16 mouse cellular contexts compared by ENCODE assay signal in genomic region chr7:71223513-71224319, GRCm38 (mm10).
A peak's percentile ranks its signal among the peaks of the same experiment; 100 is the strongest.
DNase-seq lines count a peak whose midpoint lies in the region; ATAC-seq and TF ChIP-seq lines count a peak whose summit lies in the region.
"Had no signal": no experiment of that assay in that cellular context is flagged by ENCODE, and none has a peak within 500 bp of the region (broad histone marks: within the 10 kb centered on the region; RNA-seq: fewer than 3 reads in every experiment).

No protein-coding gene starts in this region.

- no peak for TF ChIP-seq CTCF in hindbrain, postnatal 0 days (IDR thresholded peaks at IDR 0.05; ENCODE audit: low read depth)
- no peak for TF ChIP-seq CTCF in kidney, postnatal 0 days (IDR thresholded peaks at IDR 0.05; ENCODE audit: low read depth)

- no peak overlapping the region for H3K27ac ChIP-seq in hindbrain, postnatal 0 days
- no peak overlapping the region for H3K27ac ChIP-seq in hindbrain, embryonic 14.5 days
- no peak overlapping the region; the same call in 1 of the 2 replicates for H3K27ac ChIP-seq in intestine, embryonic 14.5 days (ENCODE audit: low read depth)
- H3K27ac ChIP-seq in kidney, postnatal 0 days, result peak overlapping the region; percentile 78
- H3K27ac ChIP-seq in forebrain, embryonic 11.5 days (ENCODE audit: low read depth, low read length), result no peak overlapping the region
- H3K27ac ChIP-seq: embryonic facial prominence, embryonic 10.5 days; heart, adult 2 months; hindbrain, embryonic 10.5 days had no signal

- H3K4me2 ChIP-seq in hindbrain, postnatal 0 days (ENCODE audit: low read depth, low read length), result no peak overlapping the region
- H3K4me2 ChIP-seq in hindbrain, embryonic 14.5 days (replicated peaks), result no peak overlapping the region
- H3K4me2 ChIP-seq in intestine, embryonic 14.5 days (ENCODE audit: low read length), result peak overlapping the region; percentile 44
- H3K4me2 ChIP-seq in kidney, postnatal 0 days (ENCODE audit: low read length), result peak overlapping the region; percentile 44; the same call in 1 of the 2 replicates
- H3K4me2 ChIP-seq in forebrain, embryonic 11.5 days (ENCODE audit: low read depth, low read length, severe bottlenecking), result no peak overlapping the region

- no peaks in the 10 kb centered on the region for H3K27me3 ChIP-seq in hindbrain, postnatal 0 days (ENCODE audit: insufficient read depth, low read length)
- no peaks in the 10 kb centered on the region for H3K27me3 ChIP-seq in hindbrain, embryonic 14.5 days (ENCODE audit: control insufficient read depth, insufficient read depth, low read length)
- no peaks in the 10 kb centered on the region for H3K27me3 ChIP-seq in intestine, embryonic 14.5 days (replicated peaks; ENCODE audit: control insufficient read depth, insufficient read depth, low read length)
- H3K27me3 ChIP-seq in kidney, postnatal 0 days (ENCODE audit: insufficient read depth, low read length), result no peaks in the 10 kb centered on the region
- no peaks in the 10 kb centered on the region for H3K27me3 ChIP-seq in forebrain, embryonic 11.5 days (ENCODE audit: control insufficient read depth, insufficient read depth, low read length)

- no peak overlapping the region for H3K9ac ChIP-seq in hindbrain, postnatal 0 days (replicated peaks; ENCODE audit: low read length)
- H3K9ac ChIP-seq in hindbrain, embryonic 14.5 days, result no peak overlapping the region
- no peak overlapping the region for H3K9ac ChIP-seq in intestine, embryonic 14.5 days (ENCODE audit: low read length)
- no peak overlapping the region for H3K9ac ChIP-seq in kidney, postnatal 0 days (ENCODE audit: low read depth, low read length)
- no peak overlapping the region for H3K9ac ChIP-seq in forebrain, embryonic 11.5 days (ENCODE audit: low read length)

- no peak overlapping the region for H3K4me3 ChIP-seq in hindbrain, postnatal 0 days (ENCODE audit: low read length)
- H3K4me3 ChIP-seq in hindbrain, embryonic 14.5 days (replicated peaks; ENCODE audit: low read length), result no peak overlapping the region
- no peak overlapping the region for H3K4me3 ChIP-seq in intestine, embryonic 14.5 days (ENCODE audit: low read depth, low read length)
- H3K4me3 ChIP-seq in kidney, postnatal 0 days (replicated peaks; ENCODE audit: low read depth, low read length), result no peak overlapping the region
- no peak overlapping the region for H3K4me3 ChIP-seq in forebrain, embryonic 11.5 days (ENCODE audit: low read depth, low read length)
- H3K4me3 ChIP-seq: embryonic facial prominence, embryonic 10.5 days; heart, adult 2 months; hindbrain, embryonic 10.5 days; myocyte had no signal

- 83% methylated on average over 17 of the region's 17 CpGs for WGBS in hindbrain, postnatal 0 days
- WGBS in hindbrain, embryonic 14.5 days, result 84% methylated on average over 17 of the region's 17 CpGs
- WGBS in intestine, embryonic 14.5 days, result 39% methylated on average over 17 of the region's 17 CpGs
- WGBS in kidney, postnatal 0 days, result 35% methylated on average over 17 of the region's 17 CpGs
- 93% methylated on average over 17 of the region's 17 CpGs for WGBS in forebrain, embryonic 11.5 days

- no peaks in the 10 kb centered on the region for H3K9me3 ChIP-seq in hindbrain, postnatal 0 days (ENCODE audit: low read length)
- no peaks in the 10 kb centered on the region for H3K9me3 ChIP-seq in hindbrain, embryonic 14.5 days (ENCODE audit: control insufficient read depth, low read length)
- H3K9me3 ChIP-seq in intestine, embryonic 14.5 days (ENCODE audit: control insufficient read depth, low read length), result no peaks in the 10 kb centered on the region
- no peaks in the 10 kb centered on the region for H3K9me3 ChIP-seq in kidney, postnatal 0 days (replicated peaks; ENCODE audit: low read length)
- no peaks in the 10 kb centered on the region for H3K9me3 ChIP-seq in forebrain, embryonic 11.5 days (ENCODE audit: control insufficient read depth, low read length)
- H3K9me3 ChIP-seq: embryonic facial prominence, embryonic 10.5 days; hindbrain, embryonic 10.5 days had no signal

- peak; percentile 18 for DNase-seq in hindbrain, postnatal 0 days (ENCODE audit: low spot score)
- DNase-seq in hindbrain, embryonic 14.5 days (ENCODE audit: low spot score), result no peak
- DNase-seq in intestine, embryonic 14.5 days (ENCODE audit: low spot score), result no peak
- peak; percentile 95 for DNase-seq in kidney, postnatal 0 days (ENCODE audit: low spot score)
- peak; percentile 40 for DNase-seq in ovary, postnatal 36 days (ENCODE audit: low spot score)
- no peak for DNase-seq in left cerebral cortex, adult 8-10 months (ENCODE audit: low spot score in 2 of 2)
- DNase-seq in forebrain, embryonic 11.5 days (ENCODE audit: low spot score), result no peak
- DNase-seq in layer of hippocampus, postnatal 25 days (ENCODE audit: extremely low spot score in 1 of 2, low spot score in 1 of 2), result no peak
- DNase-seq: cerebellum, adult 18-20 months; heart, adult 2 months; layer of hippocampus, postnatal 36 days; right cerebral cortex, postnatal 14 days had no signal

- no peak for ATAC-seq in hindbrain, postnatal 0 days
- no peak for ATAC-seq in hindbrain, embryonic 14.5 days (ENCODE audit: low FRiP score)
- ATAC-seq in intestine, embryonic 14.5 days (replicated peaks; ENCODE audit: low FRiP score, low TSS enrichment, low read depth), result no peak
- ATAC-seq in kidney, postnatal 0 days (replicated peaks; ENCODE audit: low FRiP score, low read depth), result peak; percentile 46; the same call in 1 of the 2 replicates
- no peak for ATAC-seq in forebrain, embryonic 11.5 days (replicated peaks; ENCODE audit: low FRiP score)
- ATAC-seq: forebrain, embryonic 14.5 days had no signal

- H3K4me1 ChIP-seq in hindbrain, postnatal 0 days (ENCODE audit: insufficient read depth, low read length), result no peaks in the 10 kb centered on the region
- H3K4me1 ChIP-seq in hindbrain, embryonic 14.5 days (replicated peaks; ENCODE audit: control insufficient read depth, insufficient read depth, low read length), result no peaks in the 10 kb centered on the region
- peaks cover 13% of the 10 kb centered on the region for H3K4me1 ChIP-seq in intestine, embryonic 14.5 days (replicated peaks; ENCODE audit: control insufficient read depth, insufficient read depth, low read length)
- no peaks in the 10 kb centered on the region for H3K4me1 ChIP-seq in kidney, postnatal 0 days (replicated peaks; ENCODE audit: insufficient read depth, low read length)
- H3K4me1 ChIP-seq in forebrain, embryonic 11.5 days (replicated peaks; ENCODE audit: control insufficient read depth, insufficient read depth, low read length), result no peaks in the 10 kb centered on the region
- H3K4me1 ChIP-seq: embryonic facial prominence, embryonic 10.5 days; hindbrain, embryonic 10.5 days had no signal

- H3K36me3 ChIP-seq in hindbrain, postnatal 0 days (ENCODE audit: insufficient read depth, low read length), result no peaks in the 10 kb centered on the region
- H3K36me3 ChIP-seq in hindbrain, embryonic 14.5 days (replicated peaks; ENCODE audit: control insufficient read depth, insufficient read depth), result no peaks in the 10 kb centered on the region
- H3K36me3 ChIP-seq in intestine, embryonic 14.5 days (ENCODE audit: control insufficient read depth, insufficient read depth, low read length), result no peaks in the 10 kb centered on the region
- no peaks in the 10 kb centered on the region for H3K36me3 ChIP-seq in kidney, postnatal 0 days (ENCODE audit: insufficient read depth, low read length)
- H3K36me3 ChIP-seq in forebrain, embryonic 11.5 days (ENCODE audit: control insufficient read depth, insufficient read depth, low read length), result no peaks in the 10 kb centered on the region
- H3K36me3 ChIP-seq: embryonic facial prominence, embryonic 10.5 days; hindbrain, embryonic 10.5 days had no signal

Comparison
In these comparisons a context has a peak if more than half of its experiments do, and no peak if none do; other contexts are left out.
1. DNase-seq: peak in hindbrain, postnatal 0 days (single experiment), kidney, postnatal 0 days (single experiment) and ovary, postnatal 36 days (single experiment); none in hindbrain, embryonic 14.5 days (single experiment), intestine, embryonic 14.5 days (single experiment), left cerebral cortex, adult 8-10 months (0 of 2), forebrain, embryonic 11.5 days (single experiment) and layer of hippocampus, postnatal 25 days (0 of 2).
2. H3K4me2 ChIP-seq: peak in intestine, embryonic 14.5 days (single experiment) and kidney, postnatal 0 days (single experiment); none in hindbrain, postnatal 0 days (single experiment), hindbrain, embryonic 14.5 days (single experiment) and forebrain, embryonic 11.5 days (single experiment).